Mouse (Mus musculus): ENCODE results near the gene Gm13539. TPM values are rescaled to one million over a fixed set of nuclear protein-coding genes. Genes with fewer than 3 reads are reported as not detected.

Gene Gm13539
- polyA plus RNA-seq, 1 experiment from 2014 or later = not detected

- Histone ChIP-seq H3K4me1 (replicated peaks; ENCODE audit: control insufficient read depth, insufficient read depth, low read length) (no peaks in the 10 kb centered on the region), H3K4me2 (replicated peaks; ENCODE audit: low read depth) (no peak overlapping the region), H3K36me3 (ENCODE audit: control insufficient read depth, insufficient read depth) (no peaks in the 10 kb centered on the region), H3K4me3 (ENCODE audit: low read depth, low read length) (no peak overlapping the region), H3K27me3 (replicated peaks; ENCODE audit: control insufficient read depth, insufficient read depth, low read length) (no peaks in the 10 kb centered on the region), H3K9me3 (ENCODE audit: control insufficient read depth) (no peaks in the 10 kb centered on the region), H3K27ac (ENCODE audit: low read depth, low read length) (no peak overlapping the region), H3K9ac (ENCODE audit: low read depth, low read length) (no peak overlapping the region)
- TF ChIP-seq CTCF (IDR thresholded peaks at IDR 0.05; ENCODE audit: low read depth) = peak; percentile 95
- peak; percentile 63; the same call in 1 of the 2 replicates for ATAC-seq
- WGBS = 25% methylated on average over 5 of the region's 5 CpGs
Observed at GRCm38 (mm10) chr2:25836291-25836690, 54.2 kb downstream of the Gm13539 start.

Other genes starting within 250 kb of the Gm13539 start
- gene Traf2, start 235.3 kb upstream of the Gm13539 start, polyA plus RNA-seq (2015; fragmentation: Nextera tagmentation; extraction: Ambion mirVana) = 16.4 and 18.7 TPM in 2 replicates
- gene Edf1, start 224.4 kb upstream of the Gm13539 start, polyA plus RNA-seq (2015; fragmentation: Nextera tagmentation; extraction: Ambion mirVana) = 481 and 496 TPM in 2 replicates
- gene Mamdc4, start 207.4 kb upstream of the Gm13539 start, polyA plus RNA-seq (2015; fragmentation: Nextera tagmentation; extraction: Ambion mirVana) = 588 and 718 TPM in 2 replicates
- gene Phpt1, start 207.0 kb upstream of the Gm13539 start, polyA plus RNA-seq (2015; fragmentation: Nextera tagmentation; extraction: Ambion mirVana) = 116 TPM in 2 replicates
- gene Ajm1, start 200.5 kb upstream of the Gm13539 start, polyA plus RNA-seq (2015; fragmentation: Nextera tagmentation; extraction: Ambion mirVana) = 0.68 and 0.78 TPM in 2 replicates
- gene Rabl6, start 173.7 kb upstream of the Gm13539 start, polyA plus RNA-seq (2015; fragmentation: Nextera tagmentation; extraction: Ambion mirVana) = 26.8 and 26.9 TPM in 2 replicates
- 0.09 and 0.16 TPM in 2 replicates for gene Ccdc183, start 164.6 kb upstream of the Gm13539 start, polyA plus RNA-seq (2015; fragmentation: Nextera tagmentation; extraction: Ambion mirVana)
- gene Tmem141, start 160.3 kb upstream of the Gm13539 start, polyA plus RNA-seq (2015; fragmentation: Nextera tagmentation; extraction: Ambion mirVana) = 23.0 and 25.6 TPM in 2 replicates
- gene Fcna, start 154.2 kb upstream of the Gm13539 start, polyA plus RNA-seq (2015; fragmentation: Nextera tagmentation; extraction: Ambion mirVana) = 4.1 and 4.7 TPM in 2 replicates
- not detected in 2 replicates for gene Lcn8, start 129.1 kb upstream of the Gm13539 start, polyA plus RNA-seq (2015; fragmentation: Nextera tagmentation; extraction: Ambion mirVana)
- not detected in 2 replicates for gene Lcn5, start 124.3 kb upstream of the Gm13539 start, polyA plus RNA-seq (2015; fragmentation: Nextera tagmentation; extraction: Ambion mirVana)
- not detected in 2 replicates for gene Lcn6, start 105.5 kb upstream of the Gm13539 start, polyA plus RNA-seq (2015; fragmentation: Nextera tagmentation; extraction: Ambion mirVana)
- gene Lcn10, start 99.5 kb upstream of the Gm13539 start, polyA plus RNA-seq (2015; fragmentation: Nextera tagmentation; extraction: Ambion mirVana) = not detected in 2 replicates
- not detected in 2 replicates for gene Obp2a, start 82.2 kb upstream of the Gm13539 start, polyA plus RNA-seq (2015; fragmentation: Nextera tagmentation; extraction: Ambion mirVana)
- gene Bmyc, start 75.5 kb upstream of the Gm13539 start, polyA plus RNA-seq (2015; fragmentation: Nextera tagmentation; extraction: Ambion mirVana) = 34.7 and 35.6 TPM in 2 replicates
- not detected in 2 replicates for gene Obp2b, start 45.2 kb upstream of the Gm13539 start, polyA plus RNA-seq (2015; fragmentation: Nextera tagmentation; extraction: Ambion mirVana)
- not detected in 2 replicates for gene Lcn3, start 16.7 kb upstream of the Gm13539 start, polyA plus RNA-seq (2015; fragmentation: Nextera tagmentation; extraction: Ambion mirVana)
- not detected in 2 replicates for gene Lcn11, start 5.2 kb upstream of the Gm13539 start, polyA plus RNA-seq (2015; fragmentation: Nextera tagmentation; extraction: Ambion mirVana)
- not detected in 2 replicates for gene Glt6d1, start 33.6 kb downstream of the Gm13539 start, polyA plus RNA-seq (2015; fragmentation: Nextera tagmentation; extraction: Ambion mirVana)
- gene Lcn9, start 40.9 kb downstream of the Gm13539 start, polyA plus RNA-seq (2015; fragmentation: Nextera tagmentation; extraction: Ambion mirVana) = not detected in 2 replicates
- gene Sohlh1, start 65.0 kb downstream of the Gm13539 start, polyA plus RNA-seq (2015; fragmentation: Nextera tagmentation; extraction: Ambion mirVana) = not detected in 2 replicates
- 0.18 TPM in 2 replicates for gene Kcnt1, start 81.5 kb downstream of the Gm13539 start, polyA plus RNA-seq (2015; fragmentation: Nextera tagmentation; extraction: Ambion mirVana)
- 3.5 and 4.9 TPM in 2 replicates for gene Camsap1, start 201.0 kb downstream of the Gm13539 start, polyA plus RNA-seq (2015; fragmentation: Nextera tagmentation; extraction: Ambion mirVana)
- 45.8 TPM in 2 replicates for gene Ubac1, start 239.5 kb downstream of the Gm13539 start, polyA plus RNA-seq (2015; fragmentation: Nextera tagmentation; extraction: Ambion mirVana)